Mouse (Mus musculus) CH12F3 (cell line): ENCODE results near the gene Elmo2.

ENCODE experiments used
- in situ Hi-C: fragments of 300-500 bp; cut with MboI; formaldehyde crosslinking; loops from 2 replicates; pipeline ENCODE4 v1.14.3; 2020; ENCODE audit warnings: low sequenced_read_pairs

Elmo2 gene

DNA sequence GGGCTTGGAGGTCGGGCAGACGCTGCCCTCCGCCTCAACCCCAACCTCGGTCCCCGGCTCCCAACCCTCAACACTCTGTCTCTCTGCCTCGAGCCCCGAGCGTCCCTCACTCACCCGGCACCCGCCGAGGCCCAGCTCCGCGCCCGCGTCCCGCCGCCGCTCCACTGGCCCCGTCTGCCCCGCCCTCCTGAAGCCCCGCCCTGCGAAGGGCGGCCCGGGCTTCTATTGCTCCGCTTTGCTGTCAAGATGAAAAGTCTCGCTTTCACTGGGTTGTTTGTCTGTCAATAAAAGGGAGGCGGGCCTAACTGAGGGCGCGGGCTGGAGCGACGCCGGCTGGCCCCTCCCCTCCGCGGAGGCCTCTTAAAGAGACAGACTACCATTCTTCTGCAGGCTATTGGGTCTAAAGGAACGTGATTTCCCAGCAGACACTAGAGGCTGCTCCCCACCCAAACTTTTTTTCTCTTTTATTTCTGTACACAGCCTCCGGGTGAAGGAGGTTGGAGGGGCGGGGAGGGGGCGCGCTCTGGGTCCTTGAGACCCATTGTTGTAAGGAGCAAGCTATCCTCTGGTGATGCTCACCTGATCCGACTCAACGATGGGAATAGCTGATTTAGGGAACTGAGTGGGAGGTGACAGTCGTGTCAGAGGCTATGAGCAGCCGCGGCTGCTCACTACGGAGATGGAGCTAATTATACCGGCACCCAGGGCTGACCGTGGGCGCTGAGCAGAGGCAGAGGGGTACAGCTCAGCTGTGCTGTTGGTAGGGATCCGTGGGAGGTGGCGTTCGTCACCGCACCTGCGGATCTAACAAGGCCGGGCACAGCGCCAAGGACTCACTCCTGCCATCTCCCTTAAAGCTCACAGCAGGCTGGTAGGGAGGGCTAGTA, at the start of gene Elmo2:
TSS of gene Elmo2 (minus strand) at position 176 of the 887 bp plus-strand sequence.
- in situ Hi-C loops: no loop called here

GRCm38 (mm10) chr2:165376001-165376400, 49.7 kb upstream of the Elmo2 start:
- in situ Hi-C loops: no loop called here

GRCm38 (mm10) chr2:165375478-165375877, 49.2 kb upstream of the Elmo2 start:
- in situ Hi-C loops: no loop called here

- in situ Hi-C loops: no loop called here
Observed at GRCm38 (mm10) chr2:165371066-165371465, 44.8 kb upstream of the Elmo2 start.

DNA sequence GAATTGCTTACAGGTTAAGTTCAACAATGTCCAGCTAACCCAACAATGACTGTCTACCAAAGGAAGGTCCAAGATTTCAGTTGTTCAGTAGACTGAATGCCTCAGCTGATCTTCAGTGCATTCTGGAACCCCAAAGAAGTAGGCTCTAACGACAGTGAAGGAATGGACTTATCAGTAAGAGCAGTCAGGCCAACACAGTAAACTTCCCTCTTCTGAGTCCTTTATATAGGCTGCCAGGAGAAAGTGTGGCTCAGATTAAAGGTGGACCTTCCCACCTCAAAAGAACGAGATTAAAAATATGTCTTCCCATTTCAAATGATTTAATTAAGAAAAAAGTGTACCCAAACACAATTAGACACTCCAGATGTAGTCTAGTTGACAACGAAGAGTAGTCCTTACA, 44.1 kb upstream of the Elmo2 start:
- in situ Hi-C loops: no loop called here

DNA sequence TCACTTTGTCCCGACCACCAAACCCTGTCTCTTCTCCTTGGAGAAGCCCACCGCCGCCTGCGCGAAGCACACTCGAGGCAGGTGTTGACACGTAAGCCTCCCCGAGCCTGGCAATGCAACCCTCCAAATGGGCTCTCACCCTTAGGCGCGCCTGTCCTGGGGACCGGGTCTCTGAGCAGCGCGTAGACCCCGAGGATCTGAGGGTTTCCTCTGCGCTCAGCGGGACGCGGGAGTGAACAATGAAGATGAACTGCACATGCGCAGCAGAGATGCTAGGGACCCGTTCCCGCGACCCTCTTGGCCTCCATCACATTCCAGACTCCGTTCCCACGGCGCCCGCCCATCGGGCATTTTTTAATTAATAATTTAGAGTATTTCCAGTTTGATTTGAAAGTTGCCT, 42.2 kb upstream of the Elmo2 start, which contains the start of gene Zfp663:
TSS of gene Zfp663 (minus strand) at position 234 of the 400 bp plus-strand sequence.
- in situ Hi-C loops: no loop called here

DNA sequence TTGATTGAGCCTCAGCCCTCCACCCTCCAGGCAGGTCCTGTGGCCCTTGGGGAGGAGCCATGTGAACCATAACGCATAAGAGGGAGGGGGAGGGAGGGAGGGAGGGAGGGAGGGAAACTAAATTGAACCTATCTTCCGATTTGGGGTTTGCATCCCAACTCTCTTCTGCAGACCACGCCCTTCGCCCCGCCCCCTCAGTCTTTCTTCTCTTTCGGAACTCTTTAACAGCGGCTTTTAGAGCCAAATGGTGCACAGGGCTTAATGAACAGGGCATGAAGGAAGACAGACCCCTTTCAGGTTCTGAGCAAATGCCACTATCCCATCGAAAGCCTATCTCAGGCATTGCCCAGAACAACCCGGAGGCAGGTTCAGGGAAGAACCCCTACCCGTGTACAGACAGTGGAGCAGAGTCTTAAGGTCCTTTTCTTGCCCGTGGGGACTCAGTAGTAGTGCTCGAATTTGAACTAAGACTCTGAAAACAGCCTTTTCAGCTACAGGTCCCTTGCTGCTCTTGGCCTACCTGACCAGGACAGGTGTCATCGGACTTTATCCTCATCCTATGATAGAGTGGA, 41.7 kb upstream of the Elmo2 start:
- in situ Hi-C loops: no loop called here

GRCm38 (mm10) chr2:165367047-165367520, 40.8 kb upstream of the Elmo2 start:
- in situ Hi-C loops: no loop called here

DNA sequence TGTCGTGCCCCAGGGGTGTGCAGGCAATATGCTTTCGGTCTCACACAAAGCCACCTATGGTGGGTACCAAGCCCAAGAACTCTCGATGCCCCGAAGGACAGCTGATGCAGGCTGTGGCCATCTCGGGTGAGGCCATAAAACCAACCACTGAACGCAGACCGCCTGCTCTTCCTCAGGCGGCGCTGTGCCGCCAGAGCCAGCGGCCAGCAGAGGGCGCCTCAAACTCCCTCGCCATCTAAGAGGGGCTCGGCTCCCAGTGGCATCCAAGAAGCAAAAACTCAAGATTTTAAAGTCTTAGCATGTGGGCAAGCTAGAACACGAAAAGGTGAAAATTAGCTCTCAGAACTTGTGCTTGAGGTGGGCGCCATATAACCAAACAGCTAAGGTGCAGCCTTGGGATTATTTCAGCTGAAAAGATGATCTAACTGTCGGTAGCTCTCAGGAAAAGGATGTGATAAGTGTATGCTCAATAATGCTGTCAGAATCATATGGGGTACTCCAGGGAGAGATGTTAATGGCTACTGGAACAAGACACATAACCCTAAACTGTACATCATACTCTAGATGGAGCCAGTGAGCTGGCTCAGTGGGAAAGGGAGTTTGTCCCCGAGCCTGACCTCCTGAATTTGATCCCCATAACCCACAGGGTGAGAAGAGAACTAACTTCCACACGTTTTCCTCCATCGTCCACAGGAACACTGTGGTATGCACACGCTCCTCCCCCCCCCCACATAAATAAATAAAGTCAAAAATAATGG, 38.2 kb upstream of the Elmo2 start:
- in situ Hi-C loops: loop anchor here (5.0 kb wide), 1 partner anchor 287 kb away; no protein-coding TSS in a partner anchor

GRCm38 (mm10) chr2:165363282-165363681, 37.0 kb upstream of the Elmo2 start:
- in situ Hi-C loops: loop anchor here (5.0 kb wide), 1 partner anchor 286 kb away; no protein-coding TSS in a partner anchor

DNA sequence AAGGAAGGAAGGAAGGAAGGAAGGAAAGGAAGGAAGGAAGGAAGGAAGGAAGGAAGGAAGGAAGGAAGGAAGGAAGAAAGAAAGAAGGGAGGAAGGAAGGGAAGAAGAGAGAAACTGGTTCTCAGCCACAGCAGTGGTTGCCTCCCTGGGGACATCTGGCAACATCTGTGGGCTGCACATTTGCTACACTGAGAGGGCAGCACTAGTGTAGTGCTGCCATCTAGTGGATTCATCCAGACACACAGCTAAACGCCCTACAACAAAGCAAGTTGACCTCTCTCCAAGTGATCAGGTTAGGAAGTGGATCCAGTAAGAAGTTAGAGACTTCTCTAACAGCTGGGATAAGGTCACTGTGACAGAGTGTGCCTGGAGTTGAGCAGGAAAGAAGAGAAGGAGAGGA, 34.6 kb upstream of the Elmo2 start:
- in situ Hi-C loops: loop anchor here (5.0 kb wide), 1 partner anchor 284 kb away; no protein-coding TSS in a partner anchor

DNA sequence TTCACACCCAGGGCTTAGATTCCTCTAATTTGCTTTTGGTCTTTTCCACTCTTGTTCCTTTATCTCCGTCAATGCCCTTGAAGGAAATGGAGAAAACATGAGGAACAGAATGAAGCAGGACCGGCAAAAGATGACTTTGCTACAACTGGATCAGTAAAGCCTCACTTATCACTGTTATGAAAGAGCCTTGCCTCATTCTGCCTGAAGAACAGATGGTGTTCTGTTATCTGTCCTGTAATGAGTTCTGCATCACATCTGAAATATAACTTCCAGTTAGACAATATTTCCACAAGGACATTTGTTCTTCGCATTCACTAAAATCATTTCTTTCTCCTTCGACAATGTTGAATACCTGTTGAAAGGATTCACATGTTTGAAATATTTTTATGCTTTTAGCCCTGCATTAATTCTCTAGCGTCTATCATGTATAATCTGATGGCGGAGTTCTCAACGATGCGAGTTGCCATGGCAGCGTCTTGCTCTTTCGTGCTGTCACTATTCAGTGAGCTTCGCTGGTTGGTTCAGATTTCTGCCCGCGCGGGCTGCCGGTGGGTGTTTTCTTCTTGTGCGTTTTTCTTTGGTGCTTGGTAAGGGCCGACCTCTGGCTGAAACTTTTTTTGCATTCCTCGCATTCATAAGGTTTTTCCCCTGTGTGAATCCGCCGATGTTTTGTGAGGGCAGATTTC, 25.7 kb upstream of the Elmo2 start:
- in situ Hi-C loops: no loop called here

DNA sequence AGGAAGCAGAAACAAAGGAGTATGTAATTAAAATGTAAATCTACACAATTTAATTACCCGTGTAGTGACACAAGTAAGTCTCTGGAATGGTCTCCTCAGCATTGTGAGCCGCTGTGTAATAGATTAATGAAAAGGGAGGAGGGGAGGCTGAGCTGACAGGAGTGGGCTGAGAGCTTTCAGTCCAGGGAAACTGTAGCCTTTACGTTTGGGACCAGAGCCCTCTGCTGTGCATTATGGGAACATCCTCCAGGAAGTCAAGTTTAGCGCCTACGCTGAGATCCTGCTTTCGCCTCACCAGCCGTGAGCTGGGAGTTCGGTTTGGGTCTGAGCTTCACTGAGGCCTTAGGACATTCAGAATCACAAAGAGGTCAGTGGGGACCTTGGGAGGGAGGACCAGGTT, 23.2 kb upstream of the Elmo2 start:
- in situ Hi-C loops: no loop called here

- in situ Hi-C loops: no loop called here
Observed at GRCm38 (mm10) chr2:165346180-165346579, 19.9 kb upstream of the Elmo2 start.

DNA sequence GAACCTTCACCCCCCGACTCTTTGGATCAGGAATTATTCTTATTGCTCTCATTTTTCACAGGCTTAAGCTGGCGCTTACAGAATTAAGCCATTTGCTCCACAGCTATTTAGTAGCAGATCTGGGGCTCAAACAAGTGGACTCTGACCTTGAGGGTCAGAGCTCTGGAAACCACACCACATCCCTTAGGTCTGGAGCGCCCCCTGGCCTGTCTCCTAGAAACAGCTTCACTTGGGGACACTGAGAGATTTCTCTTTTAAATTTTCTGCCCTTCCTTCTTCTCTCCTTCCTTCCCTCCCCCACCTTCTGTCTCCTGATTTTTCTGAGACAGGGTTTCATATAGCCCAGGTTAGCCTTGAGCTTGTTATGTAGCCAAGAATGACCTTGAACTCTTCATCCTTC, 10.9 kb upstream of the Elmo2 start:
- in situ Hi-C loops: no loop called here

DNA sequence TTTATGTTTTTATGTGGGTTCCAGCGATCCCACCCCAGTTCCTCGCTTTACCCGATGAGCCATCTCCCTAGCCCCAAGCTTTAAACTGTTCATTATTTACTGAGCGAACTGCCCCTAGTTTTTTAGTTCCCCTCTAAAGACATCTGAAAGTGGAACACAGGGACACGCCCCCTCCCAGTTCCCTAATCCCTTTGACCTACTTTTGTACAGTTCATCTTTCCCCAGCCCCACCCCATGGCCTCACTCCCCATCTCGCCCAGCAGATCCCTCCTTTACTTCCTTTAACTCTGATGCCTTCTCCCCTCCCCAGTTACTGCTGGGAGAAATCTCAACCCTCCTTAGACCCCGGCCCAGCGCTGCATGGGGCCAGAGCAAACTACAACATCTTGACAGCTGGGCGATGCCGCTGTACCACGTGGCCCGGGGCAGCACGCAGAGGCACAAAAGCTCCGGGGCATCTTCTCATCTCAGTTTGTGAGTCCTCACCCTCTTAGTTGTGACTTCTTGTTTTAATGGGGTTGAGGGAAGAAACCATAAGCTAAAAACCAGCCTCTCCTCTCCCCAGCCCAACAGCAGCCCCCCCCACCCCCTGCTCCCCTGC, 6.4 kb upstream of the Elmo2 start:
- in situ Hi-C loops: no loop called here

DNA sequence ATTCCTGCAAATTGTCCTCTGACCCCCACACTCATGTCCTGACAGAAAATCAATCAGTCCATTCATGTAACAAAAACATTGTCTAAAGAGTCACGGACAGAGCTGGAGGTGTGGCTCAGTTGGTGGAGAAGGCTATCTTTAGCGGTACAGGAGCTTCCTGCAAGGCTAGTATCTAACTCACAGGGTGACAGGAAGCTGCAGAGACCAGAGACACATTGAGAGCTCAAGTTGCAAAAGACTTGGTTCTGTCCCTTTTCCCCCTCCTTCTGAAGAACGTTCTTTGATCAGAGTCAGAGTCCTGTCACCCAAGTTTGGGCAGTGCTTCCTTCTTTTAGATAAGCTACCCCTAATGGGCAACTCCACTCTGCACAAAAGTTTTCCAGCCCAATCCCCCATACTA, 3.4 kb upstream of the Elmo2 start:
- in situ Hi-C loops: no loop called here

- in situ Hi-C loops: no loop called here
Observed at GRCm38 (mm10) chr2:165328746-165329145, 2.5 kb upstream of the Elmo2 start.

GRCm38 (mm10) chr2:165327386-165327785, 1.1 kb upstream of the Elmo2 start:
- in situ Hi-C loops: no loop called here
